Mouse (Mus musculus): ENCODE measurements around the gene Nrm.

The Nrm gene

GRCm38 (mm10) chr17:35866911-35867890, 6.1 kb downstream of the Nrm start:
- DNase-seq (ENCODE audit: extremely low read depth, low read depth): no peak

GRCm38 (mm10) chr17:35868165-35868820, 7.2 kb downstream of the Nrm start:
- DNase-seq (ENCODE audit: extremely low read depth, low read depth): no peak

GRCm38 (mm10) chr17:35868961-35869345, 7.8 kb downstream of the Nrm start:
- DNase-seq (ENCODE audit: extremely low read depth, low read depth): no peak

- no peak for DNase-seq (ENCODE audit: extremely low read depth, low read depth)
These were observed 8.4 kb downstream of the Nrm start for GRCm38 (mm10) chr17:35869346-35870067.

- peak; percentile 88 for DNase-seq (ENCODE audit: extremely low read depth, low read depth)
These were observed 9.2 kb downstream of the Nrm start for GRCm38 (mm10) chr17:35870151-35870883.

- DNase-seq (ENCODE audit: extremely low read depth, low read depth): no peak
These were observed 10.0 kb downstream of the Nrm start for GRCm38 (mm10) chr17:35870884-35871696.

- no peak for DNase-seq (ENCODE audit: extremely low read depth, low read depth)
These were observed 12.8 kb downstream of the Nrm start for GRCm38 (mm10) chr17:35873774-35874519.

GRCm38 (mm10) chr17:35874721-35875120, 13.6 kb downstream of the Nrm start:
- no peak for DNase-seq (ENCODE audit: extremely low read depth, low read depth)

GRCm38 (mm10) chr17:35879245-35880057, 18.3 kb downstream of the Nrm start, which contains the start of gene Dhx16:
Gene Dhx16 (plus strand): TSS chr17:35879819.
- DNase-seq (ENCODE audit: extremely low read depth, low read depth): peak; percentile 92

GRCm38 (mm10) chr17:35882924-35883323, 21.8 kb downstream of the Nrm start:
- DNase-seq (ENCODE audit: extremely low read depth, low read depth): no peak

GRCm38 (mm10) chr17:35883777-35884176, 22.7 kb downstream of the Nrm start:
- DNase-seq (ENCODE audit: extremely low read depth, low read depth): no peak

- DNase-seq (ENCODE audit: extremely low read depth, low read depth): no peak
These were observed 26.6 kb downstream of the Nrm start for GRCm38 (mm10) chr17:35887725-35888124.

- DNase-seq (ENCODE audit: extremely low read depth, low read depth): peak; percentile 71
These were observed 35.9 kb downstream of the Nrm start, which contains the start of gene 2310061I04Rik for GRCm38 (mm10) chr17:35896781-35897643. Gene 2310061I04Rik (minus strand): TSS chr17:35897431.

GRCm38 (mm10) chr17:35897644-35898573, 36.8 kb downstream of the Nrm start:
- no peak for DNase-seq (ENCODE audit: extremely low read depth, low read depth)

GRCm38 (mm10) chr17:35900636-35901035, 39.5 kb downstream of the Nrm start:
- DNase-seq (ENCODE audit: extremely low read depth, low read depth): peak; percentile 90

- DNase-seq (ENCODE audit: extremely low read depth, low read depth): no peak
These were observed 42.3 kb downstream of the Nrm start for GRCm38 (mm10) chr17:35903343-35903991.
